Mouse (Mus musculus): ENCODE measurements at regions not wholly inside any gene's neighbourhood (a gene's known extent, or its start where the extent isn't known, plus 50 kb on each side); places are given as distances from the start of the nearest gene placed in this dataset.

DNA sequence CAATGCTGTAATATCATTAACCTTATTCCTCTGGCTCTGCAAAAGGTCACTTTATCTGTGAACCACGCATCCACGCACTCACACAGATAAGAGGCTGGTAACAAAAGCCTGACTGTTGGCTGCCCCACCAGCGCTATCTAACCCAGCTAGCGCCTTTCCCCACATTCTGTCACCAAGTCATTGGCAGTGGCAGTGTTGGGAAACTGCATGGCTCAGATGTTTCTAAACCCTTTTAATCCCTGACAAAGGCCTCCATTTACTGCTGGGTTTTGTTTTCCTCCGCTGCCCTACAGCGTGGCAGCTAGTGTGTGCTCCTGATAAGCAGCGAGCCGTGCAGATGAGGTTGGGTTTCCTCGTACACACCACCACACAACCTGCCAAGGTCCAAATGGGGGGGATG, 55.7 kb downstream of the Id4 start:
- H3K27ac ChIP-seq = no peak overlapping the region
- H3K27me3 ChIP-seq (ENCODE audit: low read depth, poor library complexity, severe bottlenecking) = 0 out of 2 replicates have a peak, but pooled peaks cover 6% of the 10 kb centered on the region
- DNase-seq (ENCODE audit: low spot score) = no peak
- H3K9me3 ChIP-seq (replicated peaks) = no peaks in the 10 kb centered on the region
- H3K36me3 ChIP-seq = no peaks in the 10 kb centered on the region
- H3K4me1 ChIP-seq = peaks cover 21% of the 10 kb centered on the region
- no peak overlapping the region for H3K4me3 ChIP-seq
- 76% methylated on average over 9 of the region's 9 CpGs for WGBS

DNA sequence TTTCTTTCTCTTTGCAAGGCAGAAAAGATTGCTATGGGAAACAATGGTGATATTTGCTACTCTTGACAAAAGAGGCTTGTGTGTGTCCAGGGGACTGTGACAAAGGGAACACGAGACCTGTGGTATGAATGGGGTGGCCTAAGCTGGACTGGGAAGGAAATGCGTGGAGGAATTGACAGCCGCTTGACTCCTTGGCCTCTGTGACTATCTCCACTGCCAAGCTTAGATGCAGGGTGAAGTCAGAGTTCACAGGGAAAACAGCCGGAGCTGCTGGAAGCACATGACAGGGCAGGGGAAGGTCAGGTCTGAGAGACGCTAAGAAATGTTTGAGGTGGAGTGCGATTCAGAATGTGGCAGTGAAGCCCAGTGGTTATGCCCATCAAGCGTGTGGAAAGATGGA, 56.4 kb downstream of the Id4 start:
- H3K27me3 ChIP-seq (ENCODE audit: low read depth, poor library complexity, severe bottlenecking) = 0 out of 2 replicates have a peak, but pooled peaks cover 6% of the 10 kb centered on the region
- peaks cover 21% of the 10 kb centered on the region for H3K4me1 ChIP-seq
- H3K27ac ChIP-seq = no peak overlapping the region
- no peak overlapping the region for H3K4me3 ChIP-seq
- 74% methylated on average over 7 of the region's 7 CpGs for WGBS
- no peaks in the 10 kb centered on the region for H3K9me3 ChIP-seq (replicated peaks)
- no peak for DNase-seq (ENCODE audit: low spot score)
- H3K36me3 ChIP-seq = no peaks in the 10 kb centered on the region

DNA sequence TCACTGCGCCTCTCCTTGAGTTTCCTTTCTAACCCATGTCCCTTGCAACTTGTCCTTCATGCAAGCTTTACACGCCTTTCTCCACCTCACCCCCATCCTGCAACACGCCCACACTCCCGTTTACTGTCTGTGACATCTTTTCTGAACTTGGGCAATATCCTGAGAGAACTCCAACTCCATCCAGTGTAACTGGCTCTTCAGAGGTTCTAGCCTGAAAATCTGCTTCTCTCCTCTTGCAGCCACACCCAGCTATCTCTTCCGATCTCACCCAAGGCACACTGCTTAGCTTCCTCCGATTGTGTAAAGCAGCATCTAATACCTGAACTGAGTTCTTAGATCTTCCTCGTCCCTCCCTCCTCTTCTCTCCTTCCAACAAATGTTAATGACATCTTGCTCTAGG, 58.0 kb downstream of the Id4 start:
- 0 out of 2 replicates have a peak, but pooled peaks cover 6% of the 10 kb centered on the region for H3K27me3 ChIP-seq (ENCODE audit: low read depth, poor library complexity, severe bottlenecking)

DNA sequence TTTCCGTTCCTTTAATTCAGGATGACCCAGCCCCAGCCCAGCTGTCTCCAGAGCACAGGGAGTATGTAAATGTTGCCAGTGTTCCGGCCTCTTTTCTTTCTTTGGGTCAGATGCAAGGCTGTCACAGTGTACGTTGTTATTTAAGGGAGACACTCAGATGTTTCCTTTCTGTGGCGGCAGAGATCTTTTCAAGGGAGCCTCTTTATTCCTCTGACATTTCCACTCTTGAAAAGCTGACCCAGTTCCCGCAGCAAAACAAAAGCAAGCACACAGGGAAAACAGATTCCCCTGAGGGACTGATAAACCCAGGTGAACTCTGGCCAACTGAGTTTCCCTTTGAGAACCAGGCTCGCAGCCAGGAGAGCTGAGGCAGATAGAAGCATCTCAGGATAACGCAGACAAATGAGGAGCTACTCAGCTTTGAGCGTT, 63.3 kb downstream of the Id4 start:
- WGBS = 32% methylated on average over 8 of the region's 8 CpGs
- H3K36me3 ChIP-seq = no peaks in the 10 kb centered on the region
- no peaks in the 10 kb centered on the region for H3K9me3 ChIP-seq (replicated peaks)
- H3K4me3 ChIP-seq = no peak overlapping the region
- H3K27ac ChIP-seq = no peak overlapping the region
- DNase-seq (ENCODE audit: low spot score) = no peak
- peaks cover 19% of the 10 kb centered on the region for H3K4me1 ChIP-seq
- H3K27me3 ChIP-seq (ENCODE audit: low read depth, poor library complexity, severe bottlenecking) = no peaks in the 10 kb centered on the region

More for the DNA sequence above, 58.0 kb downstream of the Id4 start:
- no peak overlapping the region for H3K4me3 ChIP-seq
- H3K36me3 ChIP-seq = no peaks in the 10 kb centered on the region
- no peak for DNase-seq (ENCODE audit: low spot score)
- 89% methylated on average over 7 of the region's 7 CpGs for WGBS
- H3K4me1 ChIP-seq = peaks cover 21% of the 10 kb centered on the region
- H3K9me3 ChIP-seq (replicated peaks) = no peaks in the 10 kb centered on the region
- no peak overlapping the region for H3K27ac ChIP-seq

DNA sequence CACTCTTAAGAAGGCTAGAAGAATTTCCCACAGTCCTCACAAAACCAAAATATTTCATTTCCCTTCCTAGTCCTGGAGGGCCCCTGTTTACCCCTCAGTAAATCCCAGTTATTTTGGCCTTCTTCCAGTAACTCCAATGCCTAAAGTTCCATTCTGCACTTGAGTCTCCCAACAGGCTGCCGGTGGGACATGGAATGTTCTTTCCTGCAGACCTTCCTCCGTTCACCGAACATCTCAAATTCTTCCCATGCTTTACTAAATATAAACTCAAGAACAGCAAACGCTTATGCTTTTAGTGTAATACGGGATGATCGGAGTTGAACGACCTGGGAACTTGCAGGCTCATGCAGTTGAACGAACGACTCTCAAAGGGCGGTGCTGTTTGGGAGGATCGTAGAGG, 69.6 kb downstream of the Id4 start:
- Histone ChIP-seq H3K4me1 (no peaks in the 10 kb centered on the region), H3K4me3 (no peak overlapping the region), H3K9me3 (replicated peaks) (no peaks in the 10 kb centered on the region), H3K36me3 (no peaks in the 10 kb centered on the region), H3K27ac (no peak overlapping the region), H3K27me3 (ENCODE audit: low read depth, poor library complexity, severe bottlenecking) (no peaks in the 10 kb centered on the region)
- no peak for DNase-seq (ENCODE audit: low spot score)
- WGBS = 89% methylated on average over 11 of the region's 11 CpGs

DNA sequence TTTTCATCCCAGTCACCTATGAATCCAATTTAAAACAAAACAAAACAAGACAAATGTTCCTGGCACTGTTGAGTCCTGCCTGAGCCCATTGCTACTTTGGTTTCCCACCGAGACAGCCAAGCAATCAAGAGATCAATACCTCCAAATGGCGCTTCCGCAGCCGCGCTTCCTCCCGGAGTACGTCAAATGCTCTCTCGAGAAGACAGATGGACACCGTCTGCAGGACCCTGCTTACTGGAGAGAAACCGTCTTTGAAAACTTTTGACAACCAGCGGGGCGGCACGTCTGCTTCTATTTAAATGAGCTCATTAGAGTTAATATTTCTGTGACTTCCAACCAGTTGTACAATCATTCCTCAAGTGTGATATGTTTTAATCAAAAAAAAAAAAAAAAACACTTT, 75.1 kb downstream of the Id4 start:
- Histone ChIP-seq H3K27me3 (ENCODE audit: low read depth, poor library complexity, severe bottlenecking) (no peaks in the 10 kb centered on the region), H3K4me3 (no peak overlapping the region), H3K36me3 (no peaks in the 10 kb centered on the region), H3K27ac (no peak overlapping the region), H3K9me3 (replicated peaks) (no peaks in the 10 kb centered on the region), H3K4me1 (peaks cover 10% of the 10 kb centered on the region)
- WGBS = 55% methylated on average over 13 of the region's 13 CpGs
- DNase-seq (ENCODE audit: low spot score) = no peak

DNA sequence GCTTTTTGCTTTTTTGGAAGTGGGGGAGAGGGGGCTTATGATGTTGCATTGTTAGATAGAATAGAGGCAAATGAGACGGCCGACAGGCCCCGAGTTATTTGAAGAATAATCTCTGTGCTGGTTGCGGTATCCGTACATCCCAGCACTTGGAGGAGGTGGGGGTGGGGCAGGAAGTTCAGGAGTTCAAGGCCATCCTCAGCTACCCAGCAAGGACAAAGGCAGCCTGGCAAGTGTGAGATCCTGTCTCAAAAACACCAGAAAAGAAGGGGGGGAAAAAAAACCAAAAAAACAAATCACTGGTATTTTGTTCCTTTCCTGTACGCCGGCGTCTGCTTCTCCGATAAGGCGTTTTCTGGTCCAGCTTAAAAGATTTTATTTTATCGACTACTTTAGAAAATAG, 75.6 kb downstream of the Id4 start:
- Histone ChIP-seq H3K9me3 (replicated peaks) (no peaks in the 10 kb centered on the region), H3K4me3 (no peak overlapping the region), H3K27ac (no peak overlapping the region), H3K27me3 (ENCODE audit: low read depth, poor library complexity, severe bottlenecking) (no peaks in the 10 kb centered on the region), H3K4me1 (peaks cover 10% of the 10 kb centered on the region), H3K36me3 (no peaks in the 10 kb centered on the region)
- no peak for DNase-seq (ENCODE audit: low spot score)
- WGBS = 76% methylated on average over 11 of the region's 11 CpGs

DNA sequence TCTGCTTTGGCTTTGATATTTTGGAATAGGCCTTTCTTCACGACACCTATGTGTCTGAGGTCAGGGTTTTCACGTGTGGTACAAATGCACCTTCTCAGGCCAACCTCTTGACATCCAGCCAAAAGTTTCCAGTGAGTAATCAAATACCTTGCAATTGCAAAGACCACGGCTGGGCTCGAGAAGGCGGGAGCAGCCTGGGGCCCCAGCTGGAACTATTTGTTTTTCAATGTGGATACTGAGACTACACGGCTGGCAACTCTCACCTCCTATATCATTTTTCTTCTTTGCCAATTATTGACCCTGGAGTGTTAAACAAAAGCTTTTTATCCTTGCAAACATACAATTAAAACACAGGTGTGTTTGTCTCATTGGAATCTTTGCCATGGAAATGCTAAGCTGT, 77.5 kb downstream of the Id4 start:
- DNase-seq (ENCODE audit: low spot score) = no peak
- H3K4me1 ChIP-seq = peaks cover 10% of the 10 kb centered on the region
- 80% methylated on average over 6 of the region's 6 CpGs for WGBS
- no peak overlapping the region for H3K4me3 ChIP-seq
- H3K36me3 ChIP-seq = no peaks in the 10 kb centered on the region
- H3K9me3 ChIP-seq (replicated peaks) = no peaks in the 10 kb centered on the region
- no peaks in the 10 kb centered on the region for H3K27me3 ChIP-seq (ENCODE audit: low read depth, poor library complexity, severe bottlenecking)
- H3K27ac ChIP-seq = no peak overlapping the region

DNA sequence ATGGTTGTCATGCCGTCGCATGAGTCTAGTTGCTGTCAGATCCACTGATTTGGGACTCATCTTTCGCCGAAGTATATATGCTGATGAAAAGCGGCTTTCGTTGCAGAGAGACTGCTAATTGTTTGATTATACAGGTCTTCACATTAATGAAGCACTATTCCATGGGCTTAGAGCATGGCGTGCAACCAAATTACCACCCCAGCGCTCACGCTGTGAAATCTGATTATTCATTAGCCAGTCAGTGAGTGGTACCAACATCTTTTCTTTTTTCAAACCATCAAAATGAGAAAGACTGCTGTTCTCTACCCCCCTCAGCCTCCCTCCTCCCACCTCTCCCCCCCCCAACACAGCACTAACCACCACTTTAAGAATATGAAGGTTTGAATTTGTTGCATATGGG, 89.1 kb downstream of the Id4 start:
- no peak overlapping the region for H3K27ac ChIP-seq

DNA sequence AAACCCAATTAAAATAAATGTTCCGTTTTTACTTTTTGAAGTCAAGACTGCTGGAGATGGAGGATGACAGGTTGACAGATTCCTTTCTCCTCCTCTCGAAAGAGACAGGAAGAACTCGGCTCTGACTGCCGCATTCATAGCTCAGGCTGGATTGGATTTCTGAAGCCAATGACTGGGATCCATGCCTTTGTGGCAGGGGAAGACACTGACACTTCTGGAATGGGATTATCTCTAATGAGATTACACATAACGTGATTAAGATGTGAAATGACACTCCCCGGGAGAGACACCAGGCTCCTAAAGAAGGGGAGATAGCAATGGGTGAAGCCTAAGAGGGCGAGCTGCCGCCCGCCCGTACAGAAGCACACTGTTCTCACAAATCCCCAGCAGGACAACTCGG, 89.9 kb downstream of the Id4 start:
- no peaks in the 10 kb centered on the region for H3K36me3 ChIP-seq
- WGBS = 74% methylated on average over 11 of the region's 11 CpGs
- no peaks in the 10 kb centered on the region for H3K9me3 ChIP-seq (replicated peaks)
- H3K27me3 ChIP-seq (ENCODE audit: low read depth, poor library complexity, severe bottlenecking) = no peaks in the 10 kb centered on the region
- H3K4me1 ChIP-seq = no peaks in the 10 kb centered on the region
- H3K27ac ChIP-seq = no peak overlapping the region
- no peak overlapping the region for H3K4me3 ChIP-seq
- DNase-seq (ENCODE audit: low spot score) = no peak

More for the DNA sequence above, 89.1 kb downstream of the Id4 start:
- no peaks in the 10 kb centered on the region for H3K4me1 ChIP-seq
- DNase-seq (ENCODE audit: low spot score) = no peak
- 96% methylated on average over 9 of the region's 9 CpGs for WGBS
- no peaks in the 10 kb centered on the region for H3K27me3 ChIP-seq (ENCODE audit: low read depth, poor library complexity, severe bottlenecking)
- H3K9me3 ChIP-seq (replicated peaks) = no peaks in the 10 kb centered on the region
- H3K36me3 ChIP-seq = no peaks in the 10 kb centered on the region
- H3K4me3 ChIP-seq = no peak overlapping the region

DNA sequence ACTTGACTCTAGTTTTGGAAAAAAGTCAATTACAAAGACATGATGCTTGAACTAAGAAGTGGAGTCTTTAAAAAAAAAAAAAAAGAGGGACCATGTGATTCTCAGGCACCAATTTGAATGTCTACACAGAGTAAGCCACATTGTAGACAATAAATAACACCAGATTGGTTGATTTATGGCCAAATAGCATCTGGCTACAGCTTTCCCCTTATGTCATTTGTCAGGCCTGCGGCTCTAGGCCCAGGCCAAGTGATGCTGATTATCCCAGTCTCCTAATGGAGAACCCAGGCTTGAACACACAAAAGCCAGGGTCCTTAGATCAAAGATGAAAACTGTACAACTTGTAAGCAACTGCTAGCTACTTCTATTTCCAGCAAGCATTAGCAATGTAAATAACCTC, 96.1 kb downstream of the Id4 start:
- DNase-seq (ENCODE audit: low spot score) = no peak
- H3K9me3 ChIP-seq (replicated peaks) = no peaks in the 10 kb centered on the region
- H3K36me3 ChIP-seq = no peaks in the 10 kb centered on the region

DNA sequence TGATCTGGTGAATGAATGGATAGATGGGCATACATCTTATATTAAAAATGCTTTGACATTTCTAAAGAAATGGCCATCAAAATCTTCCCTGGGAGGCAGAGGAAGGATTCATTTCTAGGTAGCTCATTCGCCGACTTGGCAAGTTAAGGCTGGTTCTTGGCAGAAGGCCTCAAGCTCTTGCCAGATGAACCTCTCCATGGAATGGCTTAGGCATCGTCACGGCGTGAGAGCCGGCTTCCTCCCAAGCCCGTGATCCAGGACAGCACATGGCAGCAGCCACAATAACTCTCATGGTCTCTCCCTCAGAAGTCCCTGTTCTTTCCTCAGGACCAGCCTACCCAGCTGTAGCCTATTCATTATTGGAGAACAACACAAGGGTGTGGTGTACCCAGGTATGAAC, 96.6 kb downstream of the Id4 start:
- no peak for DNase-seq (ENCODE audit: low spot score)
- Histone ChIP-seq H3K9me3 (replicated peaks) (no peaks in the 10 kb centered on the region), H3K4me1 (peaks cover 6% of the 10 kb centered on the region; the same call in 1 of the 2 replicates), H3K4me3 (no peak overlapping the region), H3K27ac (no peak overlapping the region), H3K36me3 (no peaks in the 10 kb centered on the region), H3K27me3 (ENCODE audit: low read depth, poor library complexity, severe bottlenecking) (no peaks in the 10 kb centered on the region)
- 98% methylated on average over 7 of the region's 7 CpGs for WGBS

More for the DNA sequence above, 96.1 kb downstream of the Id4 start:
- Histone ChIP-seq H3K27me3 (ENCODE audit: low read depth, poor library complexity, severe bottlenecking) (no peaks in the 10 kb centered on the region), H3K4me3 (no peak overlapping the region), H3K4me1 (peaks cover 4% of the 10 kb centered on the region; the same call in 1 of the 2 replicates), H3K27ac (no peak overlapping the region)
- 67% methylated on average over 1 of the region's 1 CpGs for WGBS

DNA sequence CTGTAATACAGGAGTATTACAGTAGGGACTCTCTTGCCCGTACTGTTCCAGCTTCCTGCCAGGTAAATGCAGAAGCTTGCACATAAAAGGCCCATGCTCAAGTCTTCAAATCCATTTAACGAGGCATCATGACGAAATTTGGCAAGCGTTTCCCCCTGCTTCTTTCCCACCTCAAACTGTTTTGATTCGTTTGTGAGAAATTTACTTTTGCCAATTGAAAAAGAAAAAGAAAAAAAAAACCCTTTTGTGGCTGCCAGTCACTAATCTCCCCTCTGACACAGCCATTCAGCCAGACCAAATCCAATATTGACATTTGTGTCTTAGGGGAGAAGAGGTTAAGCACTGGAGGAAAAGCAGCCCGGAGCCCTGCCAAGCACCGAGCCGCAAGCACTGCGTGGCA, 110.0 kb downstream of the Id4 start:
- no peaks in the 10 kb centered on the region for H3K4me1 ChIP-seq

DNA sequence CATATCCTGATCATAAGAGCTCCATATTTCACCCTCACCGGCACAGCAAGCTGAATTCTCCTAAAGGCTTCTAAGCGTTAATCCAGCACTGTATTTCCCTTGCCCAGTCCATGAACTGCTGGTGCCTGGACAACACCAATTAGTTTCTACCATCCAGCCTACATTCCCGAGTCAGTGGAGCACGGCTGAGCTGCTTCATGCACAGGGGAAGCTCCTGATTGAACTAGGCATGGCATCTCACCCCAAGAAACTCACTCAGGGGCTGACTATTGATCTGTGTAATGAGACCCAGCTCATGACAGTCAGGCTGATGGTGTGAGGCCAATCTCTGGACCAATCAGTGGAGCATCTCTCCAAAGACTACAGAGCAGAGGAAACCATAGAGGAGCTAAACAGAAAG, 115.4 kb downstream of the Id4 start:
- no peaks in the 10 kb centered on the region for H3K36me3 ChIP-seq
- no peaks in the 10 kb centered on the region for H3K4me1 ChIP-seq
- WGBS = 77% methylated on average over 4 of the region's 4 CpGs
- no peak for DNase-seq (ENCODE audit: low spot score)
- H3K27ac ChIP-seq = no peak overlapping the region
- no peak overlapping the region for H3K4me3 ChIP-seq
- H3K27me3 ChIP-seq (ENCODE audit: low read depth, poor library complexity, severe bottlenecking) = no peaks in the 10 kb centered on the region
- H3K9me3 ChIP-seq (replicated peaks) = no peaks in the 10 kb centered on the region

More for the DNA sequence above, 110.0 kb downstream of the Id4 start:
- H3K9me3 ChIP-seq (replicated peaks) = no peaks in the 10 kb centered on the region
- 92% methylated on average over 9 of the region's 9 CpGs for WGBS
- no peaks in the 10 kb centered on the region for H3K27me3 ChIP-seq (ENCODE audit: low read depth, poor library complexity, severe bottlenecking)
- no peak for DNase-seq (ENCODE audit: low spot score)
- no peak overlapping the region for H3K4me3 ChIP-seq
- no peak overlapping the region for H3K27ac ChIP-seq
- H3K36me3 ChIP-seq = no peaks in the 10 kb centered on the region
